Mouse (Mus musculus): ENCODE results near the gene Col4a2. TPM values are rescaled to one million over a fixed set of nuclear protein-coding genes. Genes with fewer than 3 reads are reported as not detected.

Gene Col4a2
- polyA plus RNA-seq, 1 experiment: 36.0 TPM

- TF ChIP-seq CTCF (IDR thresholded peaks at IDR 0.05; ENCODE audit: extremely low read depth, insufficient read depth, insufficient read length, insufficient replicate concordance) (no peak), POLR2A (IDR thresholded peaks at IDR 0.05; ENCODE audit: low read depth, low read length) (no peak)
- 94% methylated on average over 10 of the region's 10 CpGs for WGBS
- Histone ChIP-seq H3K27ac (ENCODE audit: insufficient read depth, low read length) (no peak overlapping the region), H3K4me1 (ENCODE audit: control insufficient read depth, insufficient read depth, insufficient read length) (0 out of 2 replicates have a peak, but pooled peaks cover 2% of the 10 kb centered on the region), H3K36me3 (ENCODE audit: control insufficient read depth, insufficient read depth, low read length) (no peaks in the 10 kb centered on the region), H3K27me3 (ENCODE audit: control insufficient read depth, insufficient read depth, low read length) (no peaks in the 10 kb centered on the region), H3K4me3 (ENCODE audit: extremely low read depth, insufficient read depth, insufficient read length) (no peak overlapping the region)
- no peak for DNase-seq (ENCODE audit: low read depth in 1 of 2, low spot score in 2 of 2)
Measured at GRCm38 (mm10) chr8:11280721-11281268, 31.8 kb upstream of the Col4a2 start.

DNA sequence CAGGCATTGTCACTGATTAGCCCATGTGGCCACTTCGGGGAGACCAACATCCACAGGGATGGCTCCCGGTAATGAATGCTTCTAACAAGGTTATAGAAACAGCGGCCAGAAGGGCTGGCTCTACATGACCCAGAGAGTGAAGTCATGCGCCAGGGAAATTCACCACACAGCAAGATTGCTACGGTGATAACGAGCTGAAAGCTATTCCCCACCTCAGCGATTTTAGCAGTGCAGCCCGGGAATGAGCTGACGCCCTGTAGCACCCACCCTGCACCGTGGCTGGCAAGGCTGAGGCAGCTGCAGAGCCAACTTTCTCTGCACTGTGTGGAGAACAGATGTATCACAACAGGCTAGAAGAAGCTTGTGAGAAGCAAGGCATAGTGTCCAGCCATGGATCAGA is 30.5 kb upstream of the Col4a2 start:
- Histone ChIP-seq H3K27ac (ENCODE audit: insufficient read depth, low read length) (no peak overlapping the region), H3K36me3 (ENCODE audit: control insufficient read depth, insufficient read depth, low read length) (no peaks in the 10 kb centered on the region), H3K27me3 (ENCODE audit: control insufficient read depth, insufficient read depth, low read length) (no peaks in the 10 kb centered on the region), H3K4me3 (ENCODE audit: extremely low read depth, insufficient read depth, insufficient read length) (no peak overlapping the region), H3K4me1 (ENCODE audit: control insufficient read depth, insufficient read depth, insufficient read length) (0 out of 2 replicates have a peak, but pooled peaks cover 2% of the 10 kb centered on the region)
- TF ChIP-seq CTCF (IDR thresholded peaks at IDR 0.05; ENCODE audit: extremely low read depth, insufficient read depth, insufficient read length, insufficient replicate concordance) (no peak), POLR2A (IDR thresholded peaks at IDR 0.05; ENCODE audit: low read depth, low read length) (no peak)
- WGBS: 79% methylated on average over 10 of the region's 10 CpGs
- DNase-seq (ENCODE audit: low read depth in 1 of 2, low spot score in 2 of 2): no peak

GRCm38 (mm10) chr8:11282696-11283095 is 29.9 kb upstream of the Col4a2 start:
- no peak for DNase-seq (ENCODE audit: low read depth in 1 of 2, low spot score in 2 of 2)
- H3K4me3 ChIP-seq (ENCODE audit: extremely low read depth, insufficient read depth, insufficient read length): no peak overlapping the region
- no peaks in the 10 kb centered on the region for H3K27me3 ChIP-seq (ENCODE audit: control insufficient read depth, insufficient read depth, low read length)

DNA sequence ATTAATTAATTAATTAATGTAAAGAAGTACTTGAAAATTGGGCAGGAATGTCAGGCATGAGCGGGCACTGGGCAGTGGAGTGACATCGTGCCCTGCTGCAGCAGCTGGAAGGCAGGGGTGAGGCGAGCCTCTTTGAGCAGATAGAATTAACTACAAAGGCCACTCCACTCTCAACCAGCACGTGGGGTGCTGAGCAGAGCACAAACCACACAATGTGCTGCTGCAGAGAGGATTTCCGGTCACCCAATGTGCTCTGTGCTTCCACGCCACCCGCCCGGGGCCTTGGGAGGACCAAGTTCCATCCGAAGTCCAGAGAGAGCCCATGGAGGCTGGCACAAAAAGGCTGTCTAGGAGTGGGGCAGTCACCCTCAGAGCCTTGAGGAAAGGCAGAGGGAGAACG is 29.4 kb upstream of the Col4a2 start:
- DNase-seq (ENCODE audit: low read depth in 1 of 2, low spot score in 2 of 2): no peak
- TF ChIP-seq POLR2A (IDR thresholded peaks at IDR 0.05; ENCODE audit: low read depth, low read length) (no peak), CTCF (IDR thresholded peaks at IDR 0.05; ENCODE audit: extremely low read depth, insufficient read depth, insufficient read length, insufficient replicate concordance) (no peak)
- H3K36me3 ChIP-seq (ENCODE audit: control insufficient read depth, insufficient read depth, low read length): no peaks in the 10 kb centered on the region
- WGBS: 30% methylated on average over 10 of the region's 10 CpGs
- H3K4me3 ChIP-seq (ENCODE audit: extremely low read depth, insufficient read depth, insufficient read length): no peak overlapping the region
- H3K4me1 ChIP-seq (ENCODE audit: control insufficient read depth, insufficient read depth, insufficient read length): 0 out of 2 replicates have a peak, but pooled peaks cover 2% of the 10 kb centered on the region
- no peaks in the 10 kb centered on the region for H3K27me3 ChIP-seq (ENCODE audit: control insufficient read depth, insufficient read depth, low read length)
- no peak overlapping the region for H3K27ac ChIP-seq (ENCODE audit: insufficient read depth, low read length)

More at GRCm38 (mm10) chr8:11282696-11283095, 29.9 kb upstream of the Col4a2 start:
- no peak overlapping the region for H3K27ac ChIP-seq (ENCODE audit: insufficient read depth, low read length)
- no peak for TF ChIP-seq POLR2A (IDR thresholded peaks at IDR 0.05; ENCODE audit: low read depth, low read length)
- no peak for TF ChIP-seq CTCF (IDR thresholded peaks at IDR 0.05; ENCODE audit: extremely low read depth, insufficient read depth, insufficient read length, insufficient replicate concordance)
- H3K4me1 ChIP-seq (ENCODE audit: control insufficient read depth, insufficient read depth, insufficient read length): 0 out of 2 replicates have a peak, but pooled peaks cover 2% of the 10 kb centered on the region
- 84% methylated on average over 7 of the region's 7 CpGs for WGBS
- H3K36me3 ChIP-seq (ENCODE audit: control insufficient read depth, insufficient read depth, low read length): no peaks in the 10 kb centered on the region

DNA sequence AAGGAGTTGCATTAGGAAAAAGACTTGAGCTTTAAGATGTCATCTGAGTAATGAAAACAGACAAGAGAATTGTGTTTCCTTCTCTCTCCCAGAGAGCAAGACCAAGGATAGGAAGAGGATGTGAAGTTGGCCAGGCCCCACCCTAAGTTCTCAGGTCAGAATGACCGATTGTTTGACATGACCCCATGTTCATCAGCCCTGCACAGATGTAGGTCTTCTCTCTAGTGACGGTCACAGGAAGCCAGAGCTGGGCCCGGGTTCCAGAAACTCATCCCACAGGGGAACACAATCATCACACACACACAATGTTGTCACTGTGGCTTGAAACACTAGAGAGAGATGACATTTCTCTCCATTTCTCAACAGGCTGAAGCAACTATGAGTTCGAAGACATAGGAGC is 27.2 kb upstream of the Col4a2 start:
- Histone ChIP-seq H3K27me3 (ENCODE audit: control insufficient read depth, insufficient read depth, low read length) (no peaks in the 10 kb centered on the region), H3K27ac (ENCODE audit: insufficient read depth, low read length) (no peak overlapping the region), H3K36me3 (ENCODE audit: control insufficient read depth, insufficient read depth, low read length) (no peaks in the 10 kb centered on the region), H3K4me3 (ENCODE audit: extremely low read depth, insufficient read depth, insufficient read length) (no peak overlapping the region), H3K4me1 (ENCODE audit: control insufficient read depth, insufficient read depth, insufficient read length) (0 out of 2 replicates have a peak, but pooled peaks cover 2% of the 10 kb centered on the region)
- TF ChIP-seq POLR2A (IDR thresholded peaks at IDR 0.05; ENCODE audit: low read depth, low read length): no peak
- no peak for TF ChIP-seq CTCF (IDR thresholded peaks at IDR 0.05; ENCODE audit: extremely low read depth, insufficient read depth, insufficient read length, insufficient replicate concordance)
- WGBS: 73% methylated on average over 4 of the region's 4 CpGs
- DNase-seq (ENCODE audit: low read depth in 1 of 2, low spot score in 2 of 2): no peak

DNA sequence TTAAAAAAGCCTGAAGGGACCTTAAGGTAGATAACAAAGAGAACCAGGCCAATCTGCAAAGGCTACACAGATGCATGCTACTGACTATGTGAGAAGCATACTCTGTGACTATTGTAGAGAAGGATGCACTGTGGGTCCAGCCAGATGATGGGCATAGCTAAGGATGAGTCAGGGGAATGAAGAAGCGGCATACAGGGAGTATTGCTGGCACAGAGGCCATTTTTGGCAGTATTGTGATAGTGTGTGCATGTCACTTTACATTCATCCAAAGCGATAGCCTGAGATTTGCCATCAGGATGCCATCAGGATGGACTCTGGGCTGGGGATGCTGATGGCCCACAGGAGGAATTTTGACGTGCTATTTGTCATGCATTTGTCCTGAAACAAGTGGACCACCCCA is 25.5 kb upstream of the Col4a2 start:
- no peaks in the 10 kb centered on the region for H3K27me3 ChIP-seq (ENCODE audit: control insufficient read depth, insufficient read depth, low read length)
- TF ChIP-seq POLR2A (IDR thresholded peaks at IDR 0.05; ENCODE audit: low read depth, low read length) (no peak), CTCF (IDR thresholded peaks at IDR 0.05; ENCODE audit: extremely low read depth, insufficient read depth, insufficient read length, insufficient replicate concordance) (no peak)
- DNase-seq (ENCODE audit: low read depth in 1 of 2, low spot score in 2 of 2): no peak
- 84% methylated on average over 3 of the region's 3 CpGs for WGBS
- no peak overlapping the region for H3K27ac ChIP-seq (ENCODE audit: insufficient read depth, low read length)
- 0 out of 2 replicates have a peak, but pooled peaks cover 2% of the 10 kb centered on the region for H3K4me1 ChIP-seq (ENCODE audit: control insufficient read depth, insufficient read depth, insufficient read length)
- no peak overlapping the region for H3K4me3 ChIP-seq (ENCODE audit: extremely low read depth, insufficient read depth, insufficient read length)
- H3K36me3 ChIP-seq (ENCODE audit: control insufficient read depth, insufficient read depth, low read length): no peaks in the 10 kb centered on the region

- 83% methylated on average over 6 of the region's 6 CpGs for WGBS
- no peaks in the 10 kb centered on the region for H3K27me3 ChIP-seq (ENCODE audit: control insufficient read depth, insufficient read depth, low read length)
- no peak for DNase-seq (ENCODE audit: low read depth in 1 of 2, low spot score in 2 of 2)
- H3K36me3 ChIP-seq (ENCODE audit: control insufficient read depth, insufficient read depth, low read length): no peaks in the 10 kb centered on the region
- no peak overlapping the region for H3K4me3 ChIP-seq (ENCODE audit: extremely low read depth, insufficient read depth, insufficient read length)
- TF ChIP-seq POLR2A (IDR thresholded peaks at IDR 0.05; ENCODE audit: low read depth, low read length) (no peak), CTCF (IDR thresholded peaks at IDR 0.05; ENCODE audit: extremely low read depth, insufficient read depth, insufficient read length, insufficient replicate concordance) (no peak)
- H3K4me1 ChIP-seq (ENCODE audit: control insufficient read depth, insufficient read depth, insufficient read length): 0 out of 2 replicates have a peak, but pooled peaks cover 2% of the 10 kb centered on the region
- no peak overlapping the region for H3K27ac ChIP-seq (ENCODE audit: insufficient read depth, low read length)
Measured at GRCm38 (mm10) chr8:11288286-11288685, 24.3 kb upstream of the Col4a2 start.
